Mouse (Mus musculus): ENCODE data around the gene Slc34a1. TPM values are rescaled to one million over a fixed set of nuclear protein-coding genes. Genes with fewer than 3 reads are reported as not detected.

Gene Slc34a1
- total RNA-seq (2021): not detected

- no peak for DNase-seq (ENCODE audit: extremely low spot score in 1 of 2, low spot score in 1 of 2)
Measured at GRCm38 (mm10) chr13:55398088-55398487, at the start of gene Slc34a1. TSS of gene Slc34a1 (plus strand) at chr13:55398187.

- no peak for DNase-seq (ENCODE audit: extremely low spot score in 1 of 2, low spot score in 1 of 2)
Measured at GRCm38 (mm10) chr13:55361145-55361544, 36.8 kb upstream of the Slc34a1 start.

GRCm38 (mm10) chr13:55361974-55362452 lies 36.0 kb upstream of the Slc34a1 start:
- DNase-seq (ENCODE audit: extremely low spot score in 1 of 2, low spot score in 1 of 2): no peak

GRCm38 (mm10) chr13:55362453-55363060 lies 35.4 kb upstream of the Slc34a1 start, which contains the start of gene Lman2:
TSS of gene Lman2 (minus strand) at chr13:55362783.
- DNase-seq (ENCODE audit: extremely low spot score in 1 of 2, low spot score in 1 of 2): peak; percentile 76 to 89

- DNase-seq (ENCODE audit: extremely low spot score in 1 of 2, low spot score in 1 of 2): no peak
Measured at GRCm38 (mm10) chr13:55368401-55368800, 29.6 kb upstream of the Slc34a1 start.

- DNase-seq (ENCODE audit: extremely low spot score in 1 of 2, low spot score in 1 of 2): peak in 1 of 2 experiments; percentile 34
Measured at GRCm38 (mm10) chr13:55369531-55370114, 28.4 kb upstream of the Slc34a1 start, which contains the start of gene Rgs14. TSS of gene Rgs14 (plus strand) at chr13:55369732.

- no peak for DNase-seq (ENCODE audit: extremely low spot score in 1 of 2, low spot score in 1 of 2)
Measured at GRCm38 (mm10) chr13:55370234-55370633, 27.8 kb upstream of the Slc34a1 start.

- DNase-seq (ENCODE audit: extremely low spot score in 1 of 2, low spot score in 1 of 2): no peak
Measured at GRCm38 (mm10) chr13:55371007-55371681, 26.8 kb upstream of the Slc34a1 start.

- DNase-seq (ENCODE audit: extremely low spot score in 1 of 2, low spot score in 1 of 2): no peak
Measured at GRCm38 (mm10) chr13:55371740-55372139, 26.2 kb upstream of the Slc34a1 start.

GRCm38 (mm10) chr13:55374206-55374924 lies 23.6 kb upstream of the Slc34a1 start:
- DNase-seq (ENCODE audit: extremely low spot score in 1 of 2, low spot score in 1 of 2): no peak

- no peak for DNase-seq (ENCODE audit: extremely low spot score in 1 of 2, low spot score in 1 of 2)
Measured at GRCm38 (mm10) chr13:55375877-55376276, 22.1 kb upstream of the Slc34a1 start.

- DNase-seq (ENCODE audit: extremely low spot score in 1 of 2, low spot score in 1 of 2): no peak
Measured at GRCm38 (mm10) chr13:55378907-55379580, 18.9 kb upstream of the Slc34a1 start.

GRCm38 (mm10) chr13:55381790-55382189 lies 16.2 kb upstream of the Slc34a1 start:
- peak; percentile 46 to 51 for DNase-seq (ENCODE audit: extremely low spot score in 1 of 2, low spot score in 1 of 2)

- DNase-seq (ENCODE audit: extremely low spot score in 1 of 2, low spot score in 1 of 2): no peak
Measured at GRCm38 (mm10) chr13:55390644-55391043, 7.3 kb upstream of the Slc34a1 start.

- DNase-seq (ENCODE audit: extremely low spot score in 1 of 2, low spot score in 1 of 2): no peak
Measured at GRCm38 (mm10) chr13:55391626-55392029, 6.4 kb upstream of the Slc34a1 start.

- DNase-seq (ENCODE audit: extremely low spot score in 1 of 2, low spot score in 1 of 2): no peak
Measured at GRCm38 (mm10) chr13:55392933-55393332, 5.1 kb upstream of the Slc34a1 start.

- DNase-seq (ENCODE audit: extremely low spot score in 1 of 2, low spot score in 1 of 2): no peak
Measured at GRCm38 (mm10) chr13:55399300-55400038, 1.5 kb downstream of the Slc34a1 start.

- no peak for DNase-seq (ENCODE audit: extremely low spot score in 1 of 2, low spot score in 1 of 2)
Measured at GRCm38 (mm10) chr13:55400039-55400346, 2.0 kb downstream of the Slc34a1 start.

- no peak for DNase-seq (ENCODE audit: extremely low spot score in 1 of 2, low spot score in 1 of 2)
Measured at GRCm38 (mm10) chr13:55403266-55403665, 5.3 kb downstream of the Slc34a1 start.
